Mouse (Mus musculus) spleen, postnatal 4 days (tissue): Measurements from ENCODE around the gene Ddn.

Source experiments
- DNase-seq, 2 experiments: peaks; one replicate each; pipeline ENCODE4 v3.0.0; 2022; ENCODE audit warnings: low spot score in 2 of 2

Ddn gene

GRCm38 (mm10) chr15:98775533-98775932 lies 33.8 kb downstream of the Ddn start:
- no peak for DNase-seq

- DNase-seq, result no peak
Measured at GRCm38 (mm10) chr15:98774096-98774495, 35.2 kb downstream of the Ddn start.

GRCm38 (mm10) chr15:98772511-98773211 lies 36.6 kb downstream of the Ddn start:
- DNase-seq, result no peak

- no peak for DNase-seq
Measured at GRCm38 (mm10) chr15:98771813-98772425, 37.4 kb downstream of the Ddn start.

GRCm38 (mm10) chr15:98768259-98768658 lies 41.0 kb downstream of the Ddn start:
- no peak for DNase-seq

GRCm38 (mm10) chr15:98765929-98766328 lies 43.4 kb downstream of the Ddn start:
- no peak for DNase-seq

- peak; percentile 90 to 96 for DNase-seq
Measured at GRCm38 (mm10) chr15:98762670-98763529, 46.4 kb downstream of the Ddn start, which contains the start of gene Arf3. Gene Arf3 (minus strand): TSS chr15:98763214.

- DNase-seq, result peak; percentile 52 to 78
Measured at GRCm38 (mm10) chr15:98762201-98762621, 47.1 kb downstream of the Ddn start.

GRCm38 (mm10) chr15:98754125-98754524 lies 55.2 kb downstream of the Ddn start:
- DNase-seq, result no peak
